ENCODE assay signal across 22 mouse cellular contexts in the genomic region with DNA sequence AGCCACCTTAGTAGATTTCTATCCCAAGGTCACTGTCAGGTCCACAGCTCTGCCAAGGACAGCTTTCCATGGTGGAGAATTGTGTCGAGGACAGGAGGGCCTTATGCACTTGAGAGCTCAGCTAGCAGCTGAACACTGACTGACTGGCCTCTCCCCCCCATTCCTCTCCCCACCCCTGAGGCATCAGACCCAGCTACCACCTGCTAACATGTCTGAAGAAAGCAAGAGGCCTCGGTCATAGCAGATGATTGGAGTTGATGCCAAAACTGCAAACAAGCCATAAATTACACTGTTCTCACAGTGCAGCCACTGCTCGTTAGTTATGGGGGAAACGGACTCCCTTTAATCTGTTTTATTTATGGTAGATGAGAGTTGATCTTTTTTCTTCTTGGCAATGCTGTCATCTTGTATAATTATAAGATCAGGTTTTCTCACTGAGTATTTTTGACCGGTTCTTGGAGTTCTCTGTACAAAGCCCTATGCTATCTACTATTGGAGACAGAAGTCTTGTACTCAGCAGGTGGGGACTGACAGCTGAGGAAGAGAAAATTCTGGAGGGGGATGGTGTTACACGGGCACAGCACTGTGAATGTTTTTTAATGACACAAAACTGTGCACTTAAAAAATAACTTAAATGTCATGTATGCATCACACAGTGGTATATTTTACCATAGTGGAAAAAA.
DNase-seq lines count a peak whose midpoint lies in the region; ATAC-seq lines count a peak whose summit lies in the region.
"Had no signal": no experiment of that assay in that cellular context is flagged by ENCODE, and none has a peak within 500 bp of the region (broad histone marks: within the 10 kb centered on the region; RNA-seq: fewer than 3 reads in every experiment).

No protein-coding gene starts in this region.

- H3K9me3 ChIP-seq in hindbrain, embryonic 15.5 days = no peaks in the 10 kb centered on the region
- H3K9me3 ChIP-seq in hindbrain, embryonic 16.5 days (ENCODE audit: control insufficient read depth, low read length) = no peaks in the 10 kb centered on the region
- H3K9me3 ChIP-seq: kidney, embryonic 15.5 days; neural tube, embryonic 12.5 days had no signal

- H3K4me2 ChIP-seq in hindbrain, embryonic 15.5 days = no peak overlapping the region
- H3K4me2 ChIP-seq in hindbrain, embryonic 16.5 days (ENCODE audit: low read length) = no peak overlapping the region
- H3K4me2 ChIP-seq: embryonic facial prominence, embryonic 12.5 days; heart, embryonic 12.5 days; hindbrain, embryonic 14.5 days; kidney, embryonic 15.5 days; liver, embryonic 11.5 days; lung, embryonic 14.5 days; neural tube, embryonic 12.5 days had no signal

- H3K27ac ChIP-seq in hindbrain, embryonic 15.5 days (replicated peaks) = no peak overlapping the region; the same call in 1 of the 2 replicates
- no peak overlapping the region for H3K27ac ChIP-seq in hindbrain, embryonic 16.5 days (ENCODE audit: low read depth, low read length)
- H3K27ac ChIP-seq: embryonic facial prominence, embryonic 12.5 days; hindbrain, embryonic 14.5 days; kidney, embryonic 15.5 days; neural tube, embryonic 12.5 days; stomach, postnatal 0 days had no signal

- 0 out of 2 replicates have a peak, but pooled peaks cover 7% of the 10 kb centered on the region for H3K4me1 ChIP-seq in hindbrain, embryonic 15.5 days (replicated peaks)
- H3K4me1 ChIP-seq in hindbrain, embryonic 16.5 days (ENCODE audit: control insufficient read depth, insufficient read depth, low read depth, low read length) = no peaks in the 10 kb centered on the region
- H3K4me1 ChIP-seq: neural tube, embryonic 12.5 days had no signal

- WGBS in hindbrain, embryonic 15.5 days = 62% methylated on average over 6 of the region's 6 CpGs
- 57% methylated on average over 6 of the region's 6 CpGs for WGBS in hindbrain, embryonic 16.5 days

- H3K36me3 ChIP-seq in hindbrain, embryonic 15.5 days = no peaks in the 10 kb centered on the region
- no peaks in the 10 kb centered on the region for H3K36me3 ChIP-seq in hindbrain, embryonic 16.5 days (ENCODE audit: control insufficient read depth, insufficient read depth, low read length)
- H3K36me3 ChIP-seq: embryonic facial prominence, embryonic 12.5 days; heart, embryonic 12.5 days; kidney, embryonic 15.5 days; neural tube, embryonic 12.5 days had no signal

- H3K27me3 ChIP-seq in hindbrain, embryonic 15.5 days = no peaks in the 10 kb centered on the region
- H3K27me3 ChIP-seq in hindbrain, embryonic 16.5 days (replicated peaks; ENCODE audit: control insufficient read depth, insufficient read depth, low read length) = no peaks in the 10 kb centered on the region
- H3K27me3 ChIP-seq: embryonic facial prominence, embryonic 12.5 days; kidney, embryonic 15.5 days; neural tube, embryonic 12.5 days had no signal

- peak; percentile 46 to 59 for DNase-seq in cerebellum, postnatal 10 days
- peak; percentile 55 for DNase-seq in retina, postnatal 1 day
- no peak for DNase-seq in retina, embryonic 14.5 days (ENCODE audit: low spot score)
- DNase-seq in lung, adult 18-20 months = no peak
- no peak for DNase-seq in spleen, postnatal 36 days (ENCODE audit: low spot score in 2 of 2)
- DNase-seq: adrenal gland, postnatal 36 days; cerebellum, adult 8-10 months; heart, adult 11 months; heart, postnatal 14 days; lung, embryonic 14.5 days had no signal

- no peak for ATAC-seq in cerebellum, adult (ENCODE audit: insufficient number of reproducible peaks, low FRiP score, low TSS enrichment)
- peak; percentile 54; the same call in 1 of the 2 replicates for ATAC-seq in hindbrain, embryonic 15.5 days (ENCODE audit: low FRiP score, low read depth)
- no peak for ATAC-seq in hindbrain, embryonic 16.5 days
- ATAC-seq: CD4-positive, CD25-positive, alpha-beta regulatory T cell, adult 4 months; intestine, postnatal 0 days had no signal

- H3K4me3 ChIP-seq in hindbrain, embryonic 15.5 days = no peak overlapping the region
- no peak overlapping the region for H3K4me3 ChIP-seq in hindbrain, embryonic 16.5 days (ENCODE audit: low read length)
- H3K4me3 ChIP-seq: embryonic facial prominence, embryonic 12.5 days; heart, embryonic 12.5 days; kidney, embryonic 15.5 days; neural tube, embryonic 12.5 days had no signal

- no peak overlapping the region for H3K9ac ChIP-seq in hindbrain, embryonic 15.5 days
- H3K9ac ChIP-seq in hindbrain, embryonic 16.5 days (ENCODE audit: low read depth, low read length) = no peak overlapping the region
- H3K9ac ChIP-seq: embryonic facial prominence, embryonic 12.5 days; heart, embryonic 12.5 days; hindbrain, embryonic 14.5 days; kidney, embryonic 15.5 days; lung, embryonic 14.5 days; neural tube, embryonic 12.5 days had no signal

Comparison
In these comparisons a context has a peak if more than half of its experiments do, and no peak if none do; other contexts are left out.
1. DNase-seq: peak in cerebellum, postnatal 10 days (2 of 2) and retina, postnatal 1 day (single experiment); none in retina, embryonic 14.5 days (single experiment), lung, adult 18-20 months (0 of 2) and spleen, postnatal 36 days (0 of 2).